Mouse (Mus musculus) kidney, postnatal 0 days (tissue): ENCODE data around the gene Serinc3. TPM values are rescaled to one million over a fixed set of nuclear protein-coding genes. Genes with fewer than 3 reads are reported as not detected.
"Not testable (repeated sequence)": the region's sequence is repeated elsewhere in the genome, so short reads cannot be mapped to it uniquely, and the experiment has no call there.

ENCODE experiments used
- ATAC-seq: fragments of 200-750 bp; cut with Nextera tagmentation; replicated peaks from 2 replicates; pipeline ENCODE4 v1.8.0; 2017; ENCODE audit warnings: low read depth, moderate number of reproducible peaks, moderate TSS enrichment, moderate library complexity; ENCODE audit not compliant: low FRiP score
- DNase-seq: peaks from one replicate; pipeline ENCODE4 v3.0.0-alpha.2; 2016; ENCODE audit warnings: low spot score
- H3K27ac ChIP-seq: fragments of 300-500 bp; sonication (generic); 2 replicates; pipeline ENCODE4 v1.5.1; 2014; ENCODE audit warnings: mild to moderate bottlenecking
- H3K27me3 ChIP-seq: fragments of 300-500 bp; sonication (generic); 2 replicates; pipeline ENCODE4 v1.6.1; 2014; ENCODE audit warnings: low read length, mixed read lengths; ENCODE audit not compliant: insufficient read depth
- H3K36me3 ChIP-seq: fragments of 300-500 bp; sonication (generic); 2 replicates; pipeline ENCODE4 v1.6.1; 2014; ENCODE audit warnings: low read length, mixed read lengths; ENCODE audit not compliant: insufficient read depth
- H3K4me1 ChIP-seq: fragments of 300-500 bp; sonication (generic); replicated peaks from 2 replicates; pipeline ENCODE4 v1.6.1; 2014; ENCODE audit warnings: antibody characterized with exemption, low read length, mixed read lengths; ENCODE audit not compliant: insufficient read depth
- H3K4me2 ChIP-seq: fragments of 300-500 bp; sonication (generic); 2 replicates; pipeline ENCODE4 v1.6.1; 2014; ENCODE audit warnings: mild to moderate bottlenecking, low read length, moderate library complexity, mixed read lengths
- H3K4me3 ChIP-seq: fragments of 300-500 bp; sonication (generic); replicated peaks from 2 replicates; pipeline ENCODE4 v1.5.1; 2014; ENCODE audit warnings: low read depth, low read length
- H3K9ac ChIP-seq: fragments of 300-500 bp; sonication (generic); 2 replicates; pipeline ENCODE4 v1.6.1; 2014; ENCODE audit warnings: low read depth, low read length
- H3K9me3 ChIP-seq: fragments of 300-500 bp; sonication (generic); replicated peaks from 2 replicates; pipeline ENCODE4 v1.6.1; 2016; ENCODE audit warnings: low read length, inconsistent platforms, mixed read lengths
- CTCF ChIP-seq: IDR thresholded peaks from 2 replicates; pipeline ENCODE4 v1.5.1; 2016; ENCODE audit warnings: antibody characterized with exemption, low read depth, mild to moderate bottlenecking, moderate library complexity
- WGBS: fragments of 180-500 bp; shearing (Covaris S2); extraction: QIAGEN DNeasy Blood & Tissue Kit; methylation state at CpG from one replicate; pipeline ENCODE4 v1.1.7; 2014; 5-methylcytosine and 5-hydroxymethylcytosine counted together
- polyA plus RNA-seq: library from polyadenylated mRNA; unstranded; fragments of >200 nt; fragmentation: Nextera tagmentation; extraction: Ambion mirVana; gene quantifications from 2 replicates; pipeline ENCODE4 v1.2.1, GENCODE M21; 2015

Serinc3 gene
- polyA plus RNA-seq, 1 experiment from 2014 or later, result 72.5 TPM

- Histone ChIP-seq H3K27me3 (no peaks in the 10 kb centered on the region), H3K9ac (no peak overlapping the region), H3K9me3 (no peaks in the 10 kb centered on the region), H3K4me1 (peaks cover 33% of the 10 kb centered on the region), H3K4me2 (no peak overlapping the region), H3K4me3 (no peak overlapping the region), H3K36me3 (no peaks in the 10 kb centered on the region), H3K27ac (peak overlapping the region; percentile 11; the same call in 1 of the 2 replicates)
- WGBS, result 75% methylated on average over 3 of the region's 3 CpGs
- ATAC-seq, result no peak
- TF ChIP-seq CTCF, result no peak
- DNase-seq, result no peak
Measured at GRCm38 (mm10) chr2:163689771-163690170, 44.8 kb upstream of the Serinc3 start.

GRCm38 (mm10) chr2:163688377-163688776 is 43.4 kb upstream of the Serinc3 start:
- not testable (repeated sequence) for H3K27ac ChIP-seq, DNase-seq, H3K4me2 ChIP-seq, ATAC-seq, H3K9ac ChIP-seq, H3K4me3 ChIP-seq, H3K36me3 ChIP-seq, H3K9me3 ChIP-seq, H3K27me3 ChIP-seq
- WGBS, result 100% methylated on average over 1 of the region's 1 CpGs
- H3K4me1 ChIP-seq, result peaks cover 26% of the 10 kb centered on the region

- H3K36me3 ChIP-seq, result no peaks in the 10 kb centered on the region
- 53% methylated on average over 3 of the region's 3 CpGs for WGBS
- no peak for TF ChIP-seq CTCF
- H3K27me3 ChIP-seq, result no peaks in the 10 kb centered on the region
- H3K4me1 ChIP-seq, result peaks cover 21% of the 10 kb centered on the region
- no peak for ATAC-seq
- H3K9ac ChIP-seq, result no peak overlapping the region
- H3K9me3 ChIP-seq, result no peaks in the 10 kb centered on the region
- no peak overlapping the region for H3K27ac ChIP-seq
- DNase-seq, result no peak
- no peak overlapping the region for H3K4me3 ChIP-seq
- H3K4me2 ChIP-seq, result no peak overlapping the region
Measured at GRCm38 (mm10) chr2:163686886-163687285, 42.0 kb upstream of the Serinc3 start.

- TF ChIP-seq CTCF, result no peak
- H3K4me3 ChIP-seq, result no peak overlapping the region
- WGBS, result 72% methylated on average over 5 of the region's 5 CpGs
- DNase-seq (no peak), ATAC-seq (no peak)
- no peaks in the 10 kb centered on the region for H3K36me3 ChIP-seq
- H3K9ac ChIP-seq, result 0 out of 2 replicates have a peak overlapping the region, but pooled peaks have one; percentile 24
- no peaks in the 10 kb centered on the region for H3K27me3 ChIP-seq
- H3K9me3 ChIP-seq, result no peaks in the 10 kb centered on the region
- no peak overlapping the region for H3K4me2 ChIP-seq
- H3K27ac ChIP-seq, result peak overlapping the region; percentile 85
- H3K4me1 ChIP-seq, result peaks cover 21% of the 10 kb centered on the region
Measured at GRCm38 (mm10) chr2:163686233-163686632, 41.3 kb upstream of the Serinc3 start.

GRCm38 (mm10) chr2:163685761-163686200 is 40.9 kb upstream of the Serinc3 start:
- 0 out of 2 replicates have a peak overlapping the region, but pooled peaks have one; percentile 24 for H3K9ac ChIP-seq
- WGBS, result 50% methylated on average over 6 of the region's 6 CpGs
- DNase-seq, result peak; percentile 84
- no peaks in the 10 kb centered on the region for H3K9me3 ChIP-seq
- no peaks in the 10 kb centered on the region for H3K36me3 ChIP-seq
- H3K4me3 ChIP-seq, result no peak overlapping the region
- no peak overlapping the region for H3K4me2 ChIP-seq
- peak overlapping the region; percentile 85 for H3K27ac ChIP-seq
- no peaks in the 10 kb centered on the region for H3K27me3 ChIP-seq
- no peak for ATAC-seq
- H3K4me1 ChIP-seq, result peaks cover 18% of the 10 kb centered on the region
- peak; percentile 24; the same call in 1 of the 2 replicates for TF ChIP-seq CTCF

- DNase-seq (no peak), ATAC-seq (no peak)
- WGBS, result 46% methylated on average over 4 of the region's 4 CpGs
- no peaks in the 10 kb centered on the region for H3K9me3 ChIP-seq
- TF ChIP-seq CTCF, result no peak
- H3K4me1 ChIP-seq, result peaks cover 17% of the 10 kb centered on the region
- peak overlapping the region; percentile 85 for H3K27ac ChIP-seq
- no peak overlapping the region for H3K4me2 ChIP-seq
- H3K36me3 ChIP-seq, result no peaks in the 10 kb centered on the region
- H3K4me3 ChIP-seq, result no peak overlapping the region
- no peaks in the 10 kb centered on the region for H3K27me3 ChIP-seq
- H3K9ac ChIP-seq, result no peak overlapping the region
Measured at GRCm38 (mm10) chr2:163685287-163685686, 40.4 kb upstream of the Serinc3 start.

GRCm38 (mm10) chr2:163682344-163682743 is 37.4 kb upstream of the Serinc3 start:
- no peaks in the 10 kb centered on the region for H3K9me3 ChIP-seq
- 84% methylated on average over 2 of the region's 2 CpGs for WGBS
- H3K4me2 ChIP-seq, result no peak overlapping the region
- no peak for DNase-seq
- H3K4me3 ChIP-seq, result no peak overlapping the region
- H3K4me1 ChIP-seq, result peaks cover 17% of the 10 kb centered on the region
- no peak overlapping the region for H3K27ac ChIP-seq
- TF ChIP-seq CTCF, result no peak
- ATAC-seq, result no peak
- no peaks in the 10 kb centered on the region for H3K27me3 ChIP-seq
- H3K36me3 ChIP-seq, result no peaks in the 10 kb centered on the region
- H3K9ac ChIP-seq, result no peak overlapping the region
